Mouse (Mus musculus) limb, embryonic 12.5 days (tissue): ENCODE measurements around the gene Ccdc12. TPM values are rescaled to one million over a fixed set of nuclear protein-coding genes. Genes with fewer than 3 reads are reported as not detected.

Experiments
- ATAC-seq: fragments of 200-750 bp; cut with Nextera tagmentation; 2 replicates; pipeline ENCODE4 v1.8.0; 2017; ENCODE audit warnings: low read depth, moderate TSS enrichment; ENCODE audit not compliant: insufficient number of reproducible peaks, insufficient read depth, low FRiP score, low TSS enrichment
- H3K27ac ChIP-seq: fragments of 300-500 bp; sonication (generic); 2 replicates; pipeline ENCODE4 v1.5.1; 2016; ENCODE audit warnings: mild to moderate bottlenecking, moderate library complexity
- H3K27me3 ChIP-seq: fragments of 300-500 bp; sonication (generic); 2 replicates; pipeline ENCODE4 v1.6.1; 2016; ENCODE audit warnings: mild to moderate bottlenecking, moderate library complexity
- H3K36me3 ChIP-seq: fragments of 300-500 bp; sonication (generic); 2 replicates; pipeline ENCODE4 v1.6.1; 2016; ENCODE audit warnings: mild to moderate bottlenecking, moderate library complexity
- H3K4me1 ChIP-seq: fragments of 300-500 bp; sonication (generic); replicated peaks from 2 replicates; pipeline ENCODE4 v1.6.1; 2016
- H3K4me2 ChIP-seq: fragments of 300-500 bp; sonication (generic); 2 replicates; pipeline ENCODE4 v1.6.1; 2016; ENCODE audit warnings: mild to moderate bottlenecking, moderate library complexity
- H3K4me3 ChIP-seq: fragments of 300-500 bp; sonication (generic); replicated peaks from 2 replicates; pipeline ENCODE4 v1.5.1; 2016; ENCODE audit warnings: mild to moderate bottlenecking
- H3K9ac ChIP-seq: fragments of 300-500 bp; sonication (generic); replicated peaks from 2 replicates; pipeline ENCODE4 v1.6.1; 2016; ENCODE audit warnings: mild to moderate bottlenecking, moderate library complexity
- H3K9me3 ChIP-seq: fragments of 300-500 bp; sonication (generic); 2 replicates; pipeline ENCODE4 v1.6.1; 2016; ENCODE audit warnings: mild to moderate bottlenecking, moderate library complexity
- WGBS: fragments of 180-500 bp; shearing (Covaris S2); methylation state at CpG from one replicate; pipeline ENCODE4 v1.1.7; 2016; 5-methylcytosine and 5-hydroxymethylcytosine counted together
- microRNA-seq: library from miRNA; unstranded; fragments of <30 nt; microRNA quantifications from one replicate; pipeline ENCODE4, GENCODE M21; 2017
- polyA plus RNA-seq: library from polyadenylated mRNA; unstranded; fragments of >200 nt; fragmentation: Nextera tagmentation; extraction: Ambion mirVana; gene quantifications from 2 replicates; pipeline ENCODE4 v1.2.1, GENCODE M21; 2016

Gene Ccdc12
- polyA plus RNA-seq, 1 experiment from 2014 or later: 133 TPM

- H3K27ac ChIP-seq: no peak overlapping the region
- no peak for ATAC-seq
- 55% methylated on average over 2 of the region's 2 CpGs for WGBS
These were observed 103.0 kb downstream of the Ccdc12 start for GRCm38 (mm10) chr9:110759265-110759664.

GRCm38 (mm10) chr9:110760886-110761285 lies 104.6 kb downstream of the Ccdc12 start:
- ATAC-seq: no peak
- Histone ChIP-seq H3K27me3 (peaks cover 34% of the 10 kb centered on the region), H3K9ac (no peak overlapping the region), H3K4me1 (peaks cover 48% of the 10 kb centered on the region), H3K4me2 (no peak overlapping the region), H3K27ac (0 out of 2 replicates have a peak overlapping the region, but pooled peaks have one; percentile 8), H3K36me3 (no peaks in the 10 kb centered on the region), H3K9me3 (no peaks in the 10 kb centered on the region), H3K4me3 (no peak overlapping the region)
- WGBS: 81% methylated on average over 8 of the region's 8 CpGs

More at GRCm38 (mm10) chr9:110759265-110759664, 103.0 kb downstream of the Ccdc12 start:
- no peaks in the 10 kb centered on the region for H3K36me3 ChIP-seq
- no peak overlapping the region for H3K4me3 ChIP-seq
- H3K27me3 ChIP-seq: peaks cover 30% of the 10 kb centered on the region
- peaks cover 42% of the 10 kb centered on the region for H3K4me1 ChIP-seq
- H3K4me2 ChIP-seq: no peak overlapping the region
- no peak overlapping the region for H3K9ac ChIP-seq
- H3K9me3 ChIP-seq: no peaks in the 10 kb centered on the region

Small RNAs within 50 kb of the gene (microRNA-seq; reads per million reads assigned to microRNA genes)
- gene Mir8107: not detected

Other genes starting within 250 kb of the Ccdc12 start
- 18.3 and 20.2 TPM in 2 replicates for gene Ptpn23, start 248.3 kb upstream of the Ccdc12 start, polyA plus RNA-seq
- gene Ngp, start 236.8 kb upstream of the Ccdc12 start, polyA plus RNA-seq: 0.69 and 0.95 TPM in 2 replicates
- 7.8 and 9.6 TPM in 2 replicates for gene Klhl18, start 179.8 kb upstream of the Ccdc12 start, polyA plus RNA-seq
- gene Kif9, start 179.5 kb upstream of the Ccdc12 start, polyA plus RNA-seq: 1.6 TPM in 2 replicates
- 46.4 and 51.2 TPM in 2 replicates for gene Setd2, start 123.9 kb upstream of the Ccdc12 start, polyA plus RNA-seq
- gene Nradd, start 32.1 kb upstream of the Ccdc12 start, polyA plus RNA-seq: 62.7 and 67.1 TPM in 2 replicates
- 1.1 and 1.6 TPM in 2 replicates for gene Nbeal2, start 2.3 kb upstream of the Ccdc12 start, polyA plus RNA-seq
- gene Myl3, start 85.4 kb downstream of the Ccdc12 start, polyA plus RNA-seq: 1.6 and 2.6 TPM in 2 replicates
- gene Pth1r, start 90.6 kb downstream of the Ccdc12 start, polyA plus RNA-seq: 76.6 and 81.8 TPM in 2 replicates
- not detected in 2 replicates for gene Prss42, start 141.7 kb downstream of the Ccdc12 start, polyA plus RNA-seq
- gene Prss44, start 157.5 kb downstream of the Ccdc12 start, polyA plus RNA-seq: not detected in 2 replicates
- gene Prss43, start 170.2 kb downstream of the Ccdc12 start, polyA plus RNA-seq: not detected in 2 replicates
- gene Prss45, start 178.1 kb downstream of the Ccdc12 start, polyA plus RNA-seq: not detected in 2 replicates
- not detected in 2 replicates for gene Prss46, start 188.0 kb downstream of the Ccdc12 start, polyA plus RNA-seq
- gene Prss50, start 201.5 kb downstream of the Ccdc12 start, polyA plus RNA-seq: 0.65 and 0.72 TPM in 2 replicates
- gene Als2cl, start 223.4 kb downstream of the Ccdc12 start, polyA plus RNA-seq: 1.6 and 2.9 TPM in 2 replicates
- gene Tmie, start 223.6 kb downstream of the Ccdc12 start, polyA plus RNA-seq: 0.68 and 0.87 TPM in 2 replicates